Mouse (Mus musculus): ENCODE measurements around the gene Cbwd1.

DNA sequence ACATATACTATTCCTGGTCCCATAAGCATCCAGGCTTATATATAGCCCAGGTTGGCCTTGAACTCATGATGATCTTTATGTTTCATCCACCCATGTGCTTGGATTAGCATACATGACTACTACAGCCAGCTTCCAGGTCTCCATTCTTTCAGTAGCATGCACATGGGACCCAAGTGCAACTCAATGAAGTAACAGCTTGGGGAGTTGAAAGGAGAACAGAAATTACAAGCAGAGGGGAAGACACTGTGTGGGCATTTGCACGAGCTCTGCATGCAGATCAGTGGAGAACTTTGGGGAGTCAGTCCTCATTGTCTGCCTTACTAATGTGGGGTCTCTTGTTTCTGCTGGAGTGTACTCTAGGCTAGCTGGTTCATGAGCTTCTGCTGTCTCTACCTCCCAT, 45.3 kb upstream of the Cbwd1 start:
- TF ChIP-seq CTCF (IDR thresholded peaks at IDR 0.05; ENCODE audit: insufficient read depth, low read depth, low read length) (no peak), POLR2A (IDR thresholded peaks at IDR 0.05; ENCODE audit: insufficient read depth, low read depth, low read length) (no peak)
